Mouse (Mus musculus) hindbrain, postnatal 0 days (tissue): ENCODE measurements around the gene Rfesd. TPM values are rescaled to one million over a fixed set of nuclear protein-coding genes. Genes with fewer than 3 reads are reported as not detected.

Experiments
- ATAC-seq: fragments of 200-750 bp; cut with Nextera tagmentation; 2 replicates; pipeline ENCODE4 v1.8.0; 2017; ENCODE audit warnings: mild to moderate bottlenecking, moderate TSS enrichment, moderate library complexity
- DNase-seq: peaks from one replicate; pipeline ENCODE4 v3.0.0-alpha.2; 2015; ENCODE audit warnings: low spot score
- H3K27ac ChIP-seq: fragments of 300-500 bp; sonication (generic); 2 replicates; pipeline ENCODE4 v1.5.1; 2014; ENCODE audit warnings: mild to moderate bottlenecking
- H3K27me3 ChIP-seq: fragments of 300-500 bp; sonication (generic); 2 replicates; pipeline ENCODE4 v1.6.1; 2014; ENCODE audit warnings: low read length, mixed read lengths; ENCODE audit not compliant: insufficient read depth
- H3K36me3 ChIP-seq: fragments of 300-500 bp; sonication (generic); 2 replicates; pipeline ENCODE4 v1.6.1; 2014; ENCODE audit warnings: low read length, mixed read lengths; ENCODE audit not compliant: insufficient read depth
- H3K4me1 ChIP-seq: fragments of 300-500 bp; sonication (generic); 2 replicates; pipeline ENCODE4 v1.6.1; 2014; ENCODE audit warnings: antibody characterized with exemption, low read length, mixed read lengths; ENCODE audit not compliant: insufficient read depth
- H3K4me2 ChIP-seq: fragments of 300-500 bp; sonication (generic); 2 replicates; pipeline ENCODE4 v1.6.1; 2014; ENCODE audit warnings: low read depth, mild to moderate bottlenecking, low read length, moderate library complexity, mixed read lengths
- H3K4me3 ChIP-seq: fragments of 300-500 bp; sonication (generic); 2 replicates; pipeline ENCODE4 v1.5.1; 2014; ENCODE audit warnings: low read length
- H3K9ac ChIP-seq: fragments of 300-500 bp; sonication (generic); replicated peaks from 2 replicates; pipeline ENCODE4 v1.6.1; 2014; ENCODE audit warnings: mild to moderate bottlenecking, low read length, moderate library complexity, mixed read lengths
- H3K9me3 ChIP-seq: fragments of 300-500 bp; sonication (generic); 2 replicates; pipeline ENCODE4 v1.6.1; 2016; ENCODE audit warnings: low read length, mixed read lengths
- CTCF ChIP-seq: IDR thresholded peaks from 2 replicates; pipeline ENCODE4 v1.5.1; 2016; ENCODE audit warnings: antibody characterized with exemption, control low read depth, low read depth
- whole genome bisulfite sequencing: fragments of 180-500 bp; shearing (Covaris S2); extraction: QIAGEN DNeasy Blood & Tissue Kit; methylation state at CpG from one replicate; pipeline ENCODE4 v1.1.7; 2014; 5-methylcytosine and 5-hydroxymethylcytosine counted together
- polyA plus RNA-seq: library from polyadenylated mRNA; unstranded; fragments of >200 nt; fragmentation: Nextera tagmentation; extraction: Ambion mirVana; gene quantifications from 2 replicates; pipeline ENCODE4 v1.2.1, GENCODE M21; 2015
- total RNA-seq: library from RNA; depleted of rRNA; stranded (reverse); fragments of >200 nt; gene quantifications from 2 replicates; pipeline ENCODE4 v1.2.3, GENCODE M21; 2014; rRNA removed

Gene Rfesd
- total RNA-seq (12.9 and 16.3 TPM in 2 replicates), polyA plus RNA-seq (22.3 and 23.9 TPM in 2 replicates)

DNA sequence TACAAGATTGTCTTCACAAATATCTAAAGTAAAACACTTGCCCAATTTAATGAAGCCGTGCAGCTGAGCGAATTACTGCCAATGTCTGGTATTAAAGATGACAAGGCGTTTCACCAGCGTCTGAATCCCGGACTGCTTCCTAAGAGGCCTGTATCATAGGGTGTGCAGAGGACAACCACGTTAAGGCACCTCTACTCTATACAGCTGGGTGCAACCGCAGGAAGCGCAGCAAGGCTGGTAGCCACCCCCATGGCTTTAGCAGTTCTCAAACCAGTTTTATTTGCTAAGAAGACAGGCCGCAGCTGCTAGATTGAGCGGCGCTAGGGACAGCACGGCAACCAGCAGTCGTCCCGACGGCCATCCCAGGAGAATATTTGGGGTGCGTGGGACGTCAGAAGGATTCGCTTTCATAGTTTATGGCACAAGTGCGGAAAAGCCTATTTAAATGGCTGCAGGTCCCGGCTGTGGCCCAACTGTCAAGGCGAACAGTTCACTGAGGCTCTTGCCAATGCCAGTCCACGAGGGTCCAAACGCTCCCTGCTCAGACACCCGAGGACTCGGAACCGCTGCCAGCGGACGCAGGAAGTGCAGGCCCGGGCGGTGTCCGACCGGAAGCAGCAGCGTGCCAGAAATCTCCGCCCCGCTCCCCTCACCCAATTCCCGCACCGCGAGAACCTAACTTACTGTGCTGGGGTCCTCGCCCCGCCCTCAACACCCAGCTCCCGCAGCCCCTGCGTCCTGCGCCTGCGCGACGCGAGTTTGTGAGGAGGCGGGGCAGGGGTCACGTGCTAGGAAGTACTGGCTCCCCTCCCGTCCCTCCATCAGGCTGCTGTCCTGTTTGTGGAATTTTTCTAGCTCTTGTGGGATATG is at the start of gene Rfesd:
TSS of gene Rfesd (minus strand) at position 746 of the 870 bp plus-strand sequence.
- Histone ChIP-seq H3K9ac (peak within 1 kb of the TSS; percentile 94), H3K4me1 (peaks cover 3% of the 10 kb centered on the region; the same call in 1 of the 2 replicates), H3K27me3 (no peaks in the 10 kb centered on the region), H3K27ac (peak within 1 kb of the TSS; percentile 96), H3K9me3 (no peaks in the 10 kb centered on the region), H3K36me3 (no peaks in the 10 kb centered on the region), H3K4me3 (peak within 1 kb of the TSS; percentile 67), H3K4me2 (peak within 1 kb of the TSS; percentile 66)
- no peak for TF ChIP-seq CTCF
- WGBS: under 1% methylated on average over 50 of the region's 50 CpGs
- ATAC-seq: peak; percentile 100
- DNase-seq: peak; percentile 100

DNA sequence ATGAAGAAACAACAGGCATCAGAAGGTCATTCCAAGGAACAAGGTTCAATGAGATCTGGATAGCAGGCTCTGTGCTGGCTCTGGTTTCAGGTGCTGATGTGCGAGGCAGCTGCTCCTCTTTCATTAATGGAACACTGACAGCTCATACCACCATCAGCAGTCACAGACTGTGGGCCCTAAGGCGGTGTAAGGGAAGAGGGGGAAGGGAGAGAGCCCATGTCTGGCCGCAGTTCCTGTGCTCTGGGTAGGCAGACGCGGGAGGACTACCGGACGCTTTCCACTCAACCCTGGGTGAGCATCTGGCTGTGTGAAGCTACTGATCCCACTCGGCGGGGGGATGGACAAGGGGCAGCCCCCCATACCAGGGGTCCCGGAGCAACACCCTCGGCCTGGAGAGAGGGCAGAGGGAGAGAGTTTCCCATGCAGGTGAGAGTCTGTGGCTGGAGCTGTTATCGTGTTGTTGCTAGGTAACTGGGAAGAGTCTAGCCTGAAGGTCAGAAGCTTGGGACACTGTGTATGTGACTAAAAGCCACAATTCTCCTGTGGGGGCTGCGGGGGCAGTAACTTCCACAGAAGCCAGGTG is 45.9 kb upstream of the Rfesd start:
- H3K27me3 ChIP-seq: no peaks in the 10 kb centered on the region
- ATAC-seq: no peak
- H3K9me3 ChIP-seq: no peaks in the 10 kb centered on the region
- no peaks in the 10 kb centered on the region for H3K4me1 ChIP-seq
- TF ChIP-seq CTCF: no peak
- DNase-seq: no peak
- H3K4me2 ChIP-seq: no peak overlapping the region
- H3K4me3 ChIP-seq: no peak overlapping the region
- 86% methylated on average over 13 of the region's 13 CpGs for WGBS
- no peak overlapping the region for H3K9ac ChIP-seq
- peaks cover 8% of the 10 kb centered on the region; the same call in 1 of the 2 replicates for H3K36me3 ChIP-seq
- no peak overlapping the region for H3K27ac ChIP-seq

DNA sequence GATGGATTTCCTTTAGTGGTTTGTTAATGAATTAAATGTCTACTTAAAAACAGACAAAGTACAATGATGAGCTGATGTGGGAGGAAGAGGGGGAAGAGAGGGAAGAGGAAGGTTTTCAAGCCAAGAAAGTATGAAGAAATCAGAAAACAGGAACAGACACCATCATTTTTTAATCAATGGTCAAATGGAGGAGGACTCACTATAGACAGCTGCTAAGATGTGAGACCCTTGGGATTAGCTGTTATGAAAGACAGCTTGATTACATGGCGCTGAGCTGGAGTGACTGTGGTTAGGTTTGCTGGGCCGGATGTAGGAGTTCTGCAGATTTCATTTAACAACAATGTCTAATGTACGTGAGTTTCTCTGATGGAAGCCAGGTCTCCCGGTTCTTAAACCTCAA is 45.0 kb upstream of the Rfesd start:
- no peak for TF ChIP-seq CTCF
- H3K4me1 ChIP-seq: no peaks in the 10 kb centered on the region
- H3K27ac ChIP-seq: no peak overlapping the region
- H3K9ac ChIP-seq: no peak overlapping the region
- H3K27me3 ChIP-seq: no peaks in the 10 kb centered on the region
- ATAC-seq: no peak
- no peak for DNase-seq
- H3K4me3 ChIP-seq: no peak overlapping the region
- no peak overlapping the region for H3K4me2 ChIP-seq
- H3K36me3 ChIP-seq: peaks cover 8% of the 10 kb centered on the region; the same call in 1 of the 2 replicates
- no peaks in the 10 kb centered on the region for H3K9me3 ChIP-seq
- WGBS: 92% methylated on average over 4 of the region's 4 CpGs

DNA sequence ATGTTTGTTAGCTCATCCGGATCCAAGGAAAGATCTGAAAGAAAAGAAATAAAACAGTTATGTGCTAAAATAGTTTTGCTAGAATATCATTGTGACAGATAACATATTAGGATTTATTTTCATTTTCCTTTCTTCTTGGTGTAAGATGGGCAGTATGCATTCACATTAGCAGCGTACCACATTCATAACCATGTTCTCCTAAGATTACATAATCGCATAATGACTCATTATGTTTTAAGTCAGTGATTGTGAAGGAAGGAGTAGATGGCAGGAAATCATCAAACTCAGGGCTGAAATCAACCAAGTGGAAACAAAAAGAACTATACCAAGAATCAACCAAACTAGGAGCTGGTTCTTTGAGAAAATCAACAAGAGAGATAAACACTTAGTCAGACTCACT is 44.0 kb upstream of the Rfesd start:
- Histone ChIP-seq H3K4me3 (no peak overlapping the region), H3K4me2 (no peak overlapping the region), H3K4me1 (no peaks in the 10 kb centered on the region), H3K9ac (no peak overlapping the region), H3K27me3 (no peaks in the 10 kb centered on the region), H3K27ac (no peak overlapping the region), H3K9me3 (no peaks in the 10 kb centered on the region), H3K36me3 (peaks cover 8% of the 10 kb centered on the region; the same call in 1 of the 2 replicates)
- no peak for DNase-seq
- 92% methylated on average over 3 of the region's 3 CpGs for WGBS
- no peak for ATAC-seq
- no peak for TF ChIP-seq CTCF

DNA sequence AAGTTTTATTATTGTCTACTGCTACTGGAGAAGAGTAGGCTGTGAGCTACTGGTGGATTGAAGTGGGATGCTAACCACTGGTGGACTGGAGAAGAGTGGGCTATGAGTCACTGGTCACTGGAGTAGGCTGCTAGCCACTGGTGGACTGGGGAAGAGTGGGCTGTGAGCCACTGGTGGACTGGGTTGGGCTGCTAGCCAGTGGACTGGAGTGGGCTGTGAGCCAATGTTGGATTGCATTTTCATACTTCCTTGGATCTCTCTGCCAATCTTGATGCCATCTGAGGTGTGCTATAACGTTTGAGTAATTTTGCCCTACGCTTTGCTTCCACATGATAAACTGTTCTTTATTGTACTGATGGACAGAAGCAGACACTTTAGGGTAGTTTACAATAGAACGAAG is 43.6 kb upstream of the Rfesd start:
- no peak overlapping the region for H3K4me2 ChIP-seq
- no peak overlapping the region for H3K27ac ChIP-seq
- H3K4me1 ChIP-seq: no peaks in the 10 kb centered on the region
- H3K36me3 ChIP-seq: peaks cover 8% of the 10 kb centered on the region; the same call in 1 of the 2 replicates
- no peak for TF ChIP-seq CTCF
- no peak for DNase-seq
- H3K4me3 ChIP-seq: no peak overlapping the region
- H3K9ac ChIP-seq: no peak overlapping the region
- 76% methylated on average over 3 of the region's 3 CpGs for WGBS
- no peaks in the 10 kb centered on the region for H3K27me3 ChIP-seq
- no peaks in the 10 kb centered on the region for H3K9me3 ChIP-seq
- no peak for ATAC-seq

DNA sequence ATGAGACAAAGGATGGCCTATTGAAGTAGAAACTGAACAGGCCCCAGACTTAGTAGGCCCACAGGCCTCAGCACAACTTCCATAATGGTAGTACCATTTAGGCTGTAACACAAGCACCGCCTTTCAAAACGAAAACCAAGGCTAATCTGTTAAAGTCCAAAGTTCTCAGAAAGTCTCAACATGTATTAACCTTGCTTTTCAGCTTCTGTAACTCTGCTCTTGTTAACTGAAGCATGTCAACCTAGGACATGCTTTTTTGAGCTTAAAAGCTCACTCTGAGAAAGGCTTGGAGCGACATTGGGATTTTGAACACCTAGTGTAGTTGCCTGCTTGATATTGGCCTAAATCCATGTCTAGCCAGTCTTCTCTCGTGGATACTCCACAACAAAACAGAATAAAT is 41.1 kb upstream of the Rfesd start:
- no peak overlapping the region for H3K27ac ChIP-seq
- H3K9ac ChIP-seq: no peak overlapping the region
- peaks cover 2% of the 10 kb centered on the region; the same call in 1 of the 2 replicates for H3K36me3 ChIP-seq
- H3K9me3 ChIP-seq: no peaks in the 10 kb centered on the region
- ATAC-seq (no peak), DNase-seq (no peak)
- H3K27me3 ChIP-seq: 0 out of 2 replicates have a peak, but pooled peaks cover 3% of the 10 kb centered on the region
- H3K4me3 ChIP-seq: no peak overlapping the region
- no peak overlapping the region for H3K4me2 ChIP-seq
- H3K4me1 ChIP-seq: no peaks in the 10 kb centered on the region
- 93% methylated on average over 4 of the region's 4 CpGs for WGBS
- no peak for TF ChIP-seq CTCF
